Mouse (Mus musculus): ENCODE data around the gene Anks1. TPM values are rescaled to one million over a fixed set of nuclear protein-coding genes. Genes with fewer than 3 reads are reported as not detected.

Gene Anks1
- total RNA-seq, 2 experiments from 2014 or later, result 8.8 to 23.4 TPM

GRCm38 (mm10) chr17:27937054-27937615, 28.0 kb downstream of the Anks1 start:
- no peak for DNase-seq
- H3K27ac ChIP-seq, result peak overlapping the region; percentile 61; the same call in 1 of the 2 replicates
- intact Hi-C loops (cut with DNase I), result no loop called here
- H3K4me3 ChIP-seq, result no peak overlapping the region
- TF ChIP-seq CTCF (IDR thresholded peaks at IDR 0.05), result no peak

- TF ChIP-seq CTCF (IDR thresholded peaks at IDR 0.05), result no peak
- intact Hi-C loops (cut with DNase I), result no loop called here
- Histone ChIP-seq H3K27ac (peak overlapping the region; percentile 61), H3K4me3 (no peak overlapping the region)
- DNase-seq, result no peak
These were observed 29.1 kb downstream of the Anks1 start for GRCm38 (mm10) chr17:27938121-27938754.

- no peak for DNase-seq
- no peak for TF ChIP-seq CTCF (IDR thresholded peaks at IDR 0.05)
- intact Hi-C loops (cut with DNase I), result no loop called here
- no peak overlapping the region for H3K4me3 ChIP-seq
- H3K27ac ChIP-seq, result peak overlapping the region; percentile 61
These were observed 29.9 kb downstream of the Anks1 start for GRCm38 (mm10) chr17:27939028-27939427.

GRCm38 (mm10) chr17:27940352-27940751, 31.2 kb downstream of the Anks1 start:
- Histone ChIP-seq H3K4me3 (no peak overlapping the region), H3K27ac (peak overlapping the region; percentile 38)
- intact Hi-C loops (cut with DNase I), result no loop called here
- peak; percentile 53 for DNase-seq
- no peak for TF ChIP-seq CTCF (IDR thresholded peaks at IDR 0.05)

GRCm38 (mm10) chr17:27941178-27941577, 32.1 kb downstream of the Anks1 start:
- intact Hi-C loops (cut with DNase I), result no loop called here
- no peak for TF ChIP-seq CTCF (IDR thresholded peaks at IDR 0.05)
- Histone ChIP-seq H3K4me3 (no peak overlapping the region), H3K27ac (peak overlapping the region; percentile 38; the same call in 1 of the 2 replicates)
- no peak for DNase-seq

GRCm38 (mm10) chr17:27941698-27942097, 32.6 kb downstream of the Anks1 start:
- no peak for DNase-seq
- intact Hi-C loops (cut with DNase I), result no loop called here
- no peak for TF ChIP-seq CTCF (IDR thresholded peaks at IDR 0.05)
- H3K4me3 ChIP-seq, result no peak overlapping the region
- peak overlapping the region; percentile 38 for H3K27ac ChIP-seq

- intact Hi-C loops (cut with DNase I), result no loop called here
- Histone ChIP-seq H3K4me3 (no peak overlapping the region), H3K27ac (no peak overlapping the region)
- no peak for DNase-seq
- TF ChIP-seq CTCF (IDR thresholded peaks at IDR 0.05), result no peak
These were observed 33.0 kb downstream of the Anks1 start for GRCm38 (mm10) chr17:27942131-27942530.

GRCm38 (mm10) chr17:27945546-27946216, 36.6 kb downstream of the Anks1 start:
- intact Hi-C loops (cut with DNase I), result no loop called here
- DNase-seq, result no peak
- Histone ChIP-seq H3K4me3 (no peak overlapping the region), H3K27ac (peak overlapping the region; percentile 38; the same call in 1 of the 2 replicates)
- no peak for TF ChIP-seq CTCF (IDR thresholded peaks at IDR 0.05)

GRCm38 (mm10) chr17:27946371-27946770, 37.3 kb downstream of the Anks1 start:
- no peak for TF ChIP-seq CTCF (IDR thresholded peaks at IDR 0.05)
- peak overlapping the region; percentile 38; the same call in 1 of the 2 replicates for H3K27ac ChIP-seq
- intact Hi-C loops (cut with DNase I), result no loop called here
- peak; percentile 52 for DNase-seq
- no peak overlapping the region for H3K4me3 ChIP-seq

GRCm38 (mm10) chr17:27947155-27947554, 38.0 kb downstream of the Anks1 start:
- no peak for TF ChIP-seq CTCF (IDR thresholded peaks at IDR 0.05)
- no peak overlapping the region for H3K4me3 ChIP-seq
- DNase-seq, result no peak
- intact Hi-C loops (cut with DNase I), result no loop called here
- peak overlapping the region; percentile 38 for H3K27ac ChIP-seq

GRCm38 (mm10) chr17:27953136-27953535, 44.0 kb downstream of the Anks1 start:
- no peak overlapping the region for H3K4me3 ChIP-seq
- no peak overlapping the region for H3K27ac ChIP-seq
- no peak for DNase-seq
- intact Hi-C loops (cut with DNase I), result no loop called here
- no peak for TF ChIP-seq CTCF (IDR thresholded peaks at IDR 0.05)

- intact Hi-C loops (cut with DNase I), result no loop called here
- no peak for DNase-seq
- H3K4me3 ChIP-seq, result no peak overlapping the region
- TF ChIP-seq CTCF (IDR thresholded peaks at IDR 0.05), result no peak
- peak overlapping the region; percentile 40 for H3K27ac ChIP-seq
These were observed 45.7 kb downstream of the Anks1 start for GRCm38 (mm10) chr17:27954629-27955402.

GRCm38 (mm10) chr17:27957649-27958048, 48.5 kb downstream of the Anks1 start:
- TF ChIP-seq CTCF (IDR thresholded peaks at IDR 0.05), result no peak
- no peak for DNase-seq
- intact Hi-C loops (cut with DNase I), result no loop called here
- Histone ChIP-seq H3K27ac (no peak overlapping the region), H3K4me3 (no peak overlapping the region)

All from gastrocnemius, adult 2 months (tissue).